Mouse (Mus musculus) bone marrow macrophage, adult 2 months (primary cell): Measurements from ENCODE around the gene 1700012A03Rik.

Experiments
- CTCF ChIP-seq: IDR thresholded peaks from 2 replicates; pipeline ENCODE4 v1.5.1; 2012; ENCODE audit warnings: low read depth, mild to moderate bottlenecking, low read length, moderate library complexity
- POLR2A ChIP-seq: IDR thresholded peaks from 2 replicates; pipeline ENCODE4 v1.6.1; 2012; ENCODE audit warnings: mild to moderate bottlenecking, low read depth, low read length, borderline replicate concordance

DNA sequence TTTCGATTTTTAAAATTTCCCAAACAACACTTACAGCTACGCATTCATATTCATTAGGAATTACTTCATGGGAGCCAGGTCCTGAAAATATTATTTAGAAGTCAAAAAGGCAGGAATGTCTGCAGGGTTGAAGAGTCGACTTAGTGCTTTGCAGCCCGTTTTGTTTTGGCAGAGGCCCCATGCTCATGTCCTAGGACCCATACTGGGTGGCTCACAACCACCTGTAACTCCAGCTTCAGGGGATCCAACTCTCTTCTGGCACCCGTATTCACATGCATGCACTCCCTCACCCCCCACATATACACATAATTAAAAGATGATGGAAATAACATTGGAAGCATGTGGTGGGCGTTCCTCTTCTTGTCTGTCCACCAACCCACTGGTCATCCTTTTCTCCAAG is 43.7 kb upstream of the 1700012A03Rik start:
- no peak for TF ChIP-seq POLR2A
- no peak for TF ChIP-seq CTCF
